Mouse (Mus musculus) limb, embryonic 14.5 days (tissue): ENCODE measurements around the gene Zfp385b. TPM values are rescaled to one million over a fixed set of nuclear protein-coding genes. Genes with fewer than 3 reads are reported as not detected.

Experiments
- ATAC-seq: fragments of 200-750 bp; cut with Nextera tagmentation; 2 replicates; pipeline ENCODE4 v1.8.0; 2017; ENCODE audit warnings: low read depth, moderate number of reproducible peaks, moderate TSS enrichment; ENCODE audit not compliant: low FRiP score
- DNase-seq: peaks from one replicate; pipeline ENCODE4 v3.0.0-alpha.2; 2015; ENCODE audit warnings: low spot score
- H3K27ac ChIP-seq: fragments of 300-500 bp; sonication (generic); replicated peaks from 2 replicates; pipeline ENCODE4 v1.5.1; 2014; ENCODE audit warnings: low read depth, mild to moderate bottlenecking, low read length, moderate library complexity, mixed read lengths
- H3K27me3 ChIP-seq: fragments of 300-500 bp; sonication (generic); 2 replicates; pipeline ENCODE4 v1.6.1; 2014; ENCODE audit warnings: low read length, mixed read lengths; ENCODE audit not compliant: control insufficient read depth, insufficient read depth
- H3K36me3 ChIP-seq: fragments of 300-500 bp; sonication (generic); 2 replicates; pipeline ENCODE4 v1.6.1; 2014; ENCODE audit warnings: mild to moderate bottlenecking, low read length, moderate library complexity, mixed read lengths; ENCODE audit not compliant: control insufficient read depth, insufficient read depth
- H3K4me1 ChIP-seq: fragments of 300-500 bp; sonication (generic); 2 replicates; pipeline ENCODE4 v1.6.1; 2014; ENCODE audit warnings: antibody characterized with exemption, low read length, mixed read lengths; ENCODE audit not compliant: control insufficient read depth, insufficient read depth
- H3K4me2 ChIP-seq: fragments of 300-500 bp; sonication (generic); replicated peaks from 2 replicates; pipeline ENCODE4 v1.6.1; 2014; ENCODE audit warnings: low read depth, mild to moderate bottlenecking, low read length, moderate library complexity; ENCODE audit not compliant: severe bottlenecking
- H3K4me3 ChIP-seq: fragments of 300-500 bp; sonication (generic); replicated peaks from 2 replicates; pipeline ENCODE4 v1.5.1; 2014; ENCODE audit warnings: low read length
- H3K9ac ChIP-seq: fragments of 300-500 bp; sonication (generic); 2 replicates; pipeline ENCODE4 v1.6.1; 2014; ENCODE audit warnings: mild to moderate bottlenecking, low read depth, low read length, moderate library complexity; ENCODE audit not compliant: severe bottlenecking
- H3K9me3 ChIP-seq: fragments of 300-500 bp; sonication (generic); 2 replicates; pipeline ENCODE4 v1.6.1; 2016; ENCODE audit warnings: low read length; ENCODE audit not compliant: control insufficient read depth
- POLR2A ChIP-seq: fragments of 200-500 bp; IDR thresholded peaks from 2 replicates; pipeline ENCODE4 v1.8.0; 2012; ENCODE audit warnings: inconsistent platforms, mild to moderate bottlenecking, moderate library complexity, borderline replicate concordance; ENCODE audit not compliant: insufficient read depth, insufficient read length; ENCODE audit errors: extremely low read depth
- WGBS: fragments of 180-500 bp; shearing (Covaris S2); extraction: QIAGEN DNeasy Blood & Tissue Kit; methylation state at CpG from one replicate; pipeline ENCODE4 v1.1.7; 2014; 5-methylcytosine and 5-hydroxymethylcytosine counted together
- polyA plus RNA-seq, 2 experiments: library from polyadenylated mRNA; depleted of rRNA in 1 of 2; stranded (reverse) in 1 of 2; unstranded in 1 of 2; fragments of >200 nt; fragmentation: Nextera tagmentation in 1 of 2; extraction: Ambion mirVana in 1 of 2; gene quantifications; 2 replicates each; pipeline versions ENCODE4 v1.2.1 to v1.2.3; 2012 to 2014

Zfp385b gene
- polyA plus RNA-seq, 2 experiments, result 12.0 to 13.8 TPM

- Histone ChIP-seq H3K4me1 (no peaks in the 10 kb centered on the region), H3K4me3 (no peak overlapping the region), H3K36me3 (no peaks in the 10 kb centered on the region), H3K4me2 (no peak overlapping the region), H3K27me3 (no peaks in the 10 kb centered on the region), H3K9me3 (no peaks in the 10 kb centered on the region), H3K27ac (no peak overlapping the region), H3K9ac (no peak overlapping the region)
- ATAC-seq (no peak), DNase-seq (no peak)
- no peak for TF ChIP-seq POLR2A
- WGBS, result 71% methylated on average over 10 of the region's 10 CpGs
These were observed 42.3 kb downstream of the Zfp385b start for GRCm38 (mm10) chr2:77777047-77777686.

GRCm38 (mm10) chr2:77775247-77775880, 44.1 kb downstream of the Zfp385b start:
- peak; percentile 12 for DNase-seq
- 79% methylated on average over 15 of the region's 15 CpGs for WGBS
- H3K27me3 ChIP-seq, result no peaks in the 10 kb centered on the region
- no peak overlapping the region for H3K4me2 ChIP-seq
- H3K27ac ChIP-seq, result no peak overlapping the region
- H3K9me3 ChIP-seq, result no peaks in the 10 kb centered on the region
- H3K36me3 ChIP-seq, result no peaks in the 10 kb centered on the region
- no peak for TF ChIP-seq POLR2A
- no peak for ATAC-seq
- H3K4me1 ChIP-seq, result no peaks in the 10 kb centered on the region
- no peak overlapping the region for H3K9ac ChIP-seq
- no peak overlapping the region for H3K4me3 ChIP-seq

GRCm38 (mm10) chr2:77770056-77770697, 49.3 kb downstream of the Zfp385b start:
- 44% methylated on average over 8 of the region's 8 CpGs for WGBS
- Histone ChIP-seq H3K27ac (no peak overlapping the region), H3K4me2 (no peak overlapping the region), H3K27me3 (no peaks in the 10 kb centered on the region), H3K9ac (no peak overlapping the region), H3K4me3 (no peak overlapping the region), H3K9me3 (no peaks in the 10 kb centered on the region), H3K36me3 (no peaks in the 10 kb centered on the region), H3K4me1 (no peaks in the 10 kb centered on the region)
- no peak for TF ChIP-seq POLR2A
- no peak for DNase-seq
- no peak for ATAC-seq

GRCm38 (mm10) chr2:77768321-77768886, 51.0 kb downstream of the Zfp385b start:
- H3K4me2 ChIP-seq, result no peak overlapping the region
- H3K9ac ChIP-seq, result no peak overlapping the region
- H3K4me3 ChIP-seq, result no peak overlapping the region
- H3K9me3 ChIP-seq, result no peaks in the 10 kb centered on the region
- no peaks in the 10 kb centered on the region for H3K27me3 ChIP-seq
- WGBS, result 73% methylated on average over 17 of the region's 17 CpGs
- DNase-seq (no peak), ATAC-seq (no peak)
- no peaks in the 10 kb centered on the region for H3K4me1 ChIP-seq
- TF ChIP-seq POLR2A, result no peak
- no peak overlapping the region for H3K27ac ChIP-seq
- no peaks in the 10 kb centered on the region for H3K36me3 ChIP-seq

- DNase-seq (no peak), ATAC-seq (no peak)
- Histone ChIP-seq H3K4me1 (no peaks in the 10 kb centered on the region), H3K4me3 (no peak overlapping the region), H3K4me2 (no peak overlapping the region), H3K27me3 (no peaks in the 10 kb centered on the region), H3K27ac (no peak overlapping the region), H3K36me3 (no peaks in the 10 kb centered on the region), H3K9ac (no peak overlapping the region), H3K9me3 (no peaks in the 10 kb centered on the region)
- TF ChIP-seq POLR2A, result no peak
- 91% methylated on average over 8 of the region's 8 CpGs for WGBS
These were observed 57.5 kb downstream of the Zfp385b start for GRCm38 (mm10) chr2:77761967-77762366.
